Mouse (Mus musculus) lung, embryonic 16.5 days (tissue): ENCODE data around the gene Tex101. TPM values are rescaled to one million over a fixed set of nuclear protein-coding genes. Genes with fewer than 3 reads are reported as not detected.

Experiments used
- ATAC-seq: fragments of 200-750 bp; cut with Nextera tagmentation; 2 replicates; pipeline ENCODE4 v1.8.0; 2017; ENCODE audit warnings: low read depth, mild to moderate bottlenecking, moderate library complexity
- H3K27ac ChIP-seq: fragments of 300-500 bp; sonication (generic); 2 replicates; pipeline ENCODE4 v1.5.1; 2014; ENCODE audit warnings: mild to moderate bottlenecking, control low read depth, low read length
- H3K27me3 ChIP-seq: fragments of 300-500 bp; sonication (generic); 2 replicates; pipeline ENCODE4 v1.6.1; 2014; ENCODE audit warnings: low read depth, low read length, mixed read lengths; ENCODE audit not compliant: control insufficient read depth, insufficient read depth
- H3K36me3 ChIP-seq: fragments of 300-500 bp; sonication (generic); 2 replicates; pipeline ENCODE4 v1.6.1; 2014; ENCODE audit warnings: low read length; ENCODE audit not compliant: control insufficient read depth, insufficient read depth
- H3K4me1 ChIP-seq: fragments of 300-500 bp; sonication (generic); replicated peaks from 2 replicates; pipeline ENCODE4 v1.6.1; 2014; ENCODE audit warnings: low read length, mixed read lengths; ENCODE audit not compliant: control insufficient read depth, insufficient read depth
- H3K4me2 ChIP-seq: fragments of 300-500 bp; sonication (generic); 2 replicates; pipeline ENCODE4 v1.6.1; 2014; ENCODE audit warnings: low read depth, low read length, control low read depth
- H3K4me3 ChIP-seq: fragments of 300-500 bp; sonication (generic); 2 replicates; pipeline ENCODE4 v1.5.1; 2014; ENCODE audit warnings: mild to moderate bottlenecking, low read length, control low read depth
- H3K9ac ChIP-seq: fragments of 300-500 bp; sonication (generic); 2 replicates; pipeline ENCODE4 v1.6.1; 2014; ENCODE audit warnings: low read length, control low read depth
- H3K9me3 ChIP-seq: fragments of 300-500 bp; sonication (generic); 2 replicates; pipeline ENCODE4 v1.6.1; 2016; ENCODE audit warnings: low read length; ENCODE audit not compliant: control insufficient read depth
- WGBS: fragments of 180-500 bp; shearing (Covaris S2); extraction: QIAGEN DNeasy Blood & Tissue Kit; methylation state at CpG from one replicate; pipeline ENCODE4 v1.1.7; 2014; 5-methylcytosine and 5-hydroxymethylcytosine counted together
- polyA plus RNA-seq: library from polyadenylated mRNA; unstranded; fragments of >200 nt; fragmentation: Nextera tagmentation; extraction: Ambion mirVana; gene quantifications from 2 replicates; pipeline ENCODE4 v1.2.1, GENCODE M21; 2015

The Tex101 gene
- polyA plus RNA-seq, 1 experiment from 2014 or later, result not detected

DNA sequence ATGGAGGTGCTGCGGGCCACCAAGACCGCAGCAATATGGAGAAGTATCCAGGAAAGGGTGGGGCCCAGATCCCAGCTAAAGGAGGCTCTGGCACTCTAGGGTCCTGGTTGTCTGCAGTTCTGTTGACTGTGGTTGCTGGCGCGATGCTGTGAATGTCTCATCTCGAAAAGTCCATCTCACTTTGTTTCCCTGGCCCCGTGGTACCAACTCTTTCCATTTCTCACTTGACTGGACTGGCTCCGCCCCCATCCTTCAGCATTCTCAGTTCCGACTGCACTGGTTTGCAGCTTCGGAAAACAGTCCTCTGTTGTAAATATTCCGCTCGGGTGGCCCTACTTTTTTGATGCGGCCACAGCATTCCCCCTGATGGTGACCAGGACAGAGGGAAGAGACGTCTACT, 36.0 kb downstream of the Tex101 start:
- Histone ChIP-seq H3K4me1 (peaks cover 2% of the 10 kb centered on the region; the same call in 1 of the 2 replicates), H3K36me3 (no peaks in the 10 kb centered on the region), H3K4me3 (no peak overlapping the region), H3K27me3 (peaks cover 48% of the 10 kb centered on the region), H3K27ac (no peak overlapping the region), H3K4me2 (no peak overlapping the region), H3K9me3 (no peaks in the 10 kb centered on the region), H3K9ac (no peak overlapping the region)
- no peak for ATAC-seq
- WGBS, result 62% methylated on average over 13 of the region's 13 CpGs

DNA sequence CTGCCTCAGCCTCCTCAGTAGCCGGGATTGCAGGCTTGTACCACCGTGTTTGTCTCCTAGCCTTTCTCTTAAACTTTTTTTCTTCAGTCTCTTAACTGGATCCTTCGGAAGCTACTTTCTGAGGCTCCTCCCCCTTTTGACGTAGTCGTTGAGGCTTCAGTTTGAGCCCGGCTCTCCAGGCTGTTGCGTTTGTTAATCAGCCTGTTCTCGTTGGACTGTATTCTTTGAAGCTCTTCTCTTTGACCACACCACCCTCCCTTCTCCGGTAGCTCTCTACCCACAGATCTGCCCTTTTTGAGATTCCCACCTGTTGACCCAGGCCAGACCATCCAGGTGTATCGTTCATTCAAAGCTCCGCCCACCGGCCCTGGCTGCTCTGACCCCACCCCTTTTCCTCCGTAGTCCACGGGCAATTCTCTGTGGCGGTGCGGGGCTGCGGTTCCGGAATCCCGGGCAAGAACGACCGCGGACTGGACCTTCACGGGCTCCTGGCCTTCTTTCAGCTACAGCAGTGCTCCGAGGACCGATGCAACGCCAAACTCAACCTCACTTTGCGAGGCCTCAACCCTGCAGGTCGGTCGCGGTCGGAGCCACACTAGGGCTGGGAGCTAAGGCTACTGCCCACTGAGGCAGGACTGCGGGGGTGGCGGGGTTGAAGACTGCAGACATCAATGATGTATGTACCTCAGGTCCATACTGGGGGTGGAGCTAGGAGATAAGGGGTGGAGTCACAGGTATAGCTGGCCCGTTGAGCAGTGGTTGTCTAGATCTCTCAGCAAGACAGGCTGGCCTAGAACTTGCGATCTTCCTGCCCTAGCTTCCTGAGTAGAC, 38.2 kb downstream of the Tex101 start:
- H3K4me2 ChIP-seq, result peak overlapping the region; percentile 93
- H3K4me3 ChIP-seq, result peak overlapping the region; percentile 50
- peak; percentile 53 for ATAC-seq
- peak overlapping the region; percentile 58 for H3K9ac ChIP-seq
- H3K9me3 ChIP-seq, result no peaks in the 10 kb centered on the region
- no peaks in the 10 kb centered on the region for H3K36me3 ChIP-seq
- peaks cover 48% of the 10 kb centered on the region for H3K27me3 ChIP-seq
- H3K27ac ChIP-seq, result no peak overlapping the region
- peaks cover 2% of the 10 kb centered on the region; the same call in 1 of the 2 replicates for H3K4me1 ChIP-seq
- WGBS, result 2% methylated on average over 35 of the region's 35 CpGs

DNA sequence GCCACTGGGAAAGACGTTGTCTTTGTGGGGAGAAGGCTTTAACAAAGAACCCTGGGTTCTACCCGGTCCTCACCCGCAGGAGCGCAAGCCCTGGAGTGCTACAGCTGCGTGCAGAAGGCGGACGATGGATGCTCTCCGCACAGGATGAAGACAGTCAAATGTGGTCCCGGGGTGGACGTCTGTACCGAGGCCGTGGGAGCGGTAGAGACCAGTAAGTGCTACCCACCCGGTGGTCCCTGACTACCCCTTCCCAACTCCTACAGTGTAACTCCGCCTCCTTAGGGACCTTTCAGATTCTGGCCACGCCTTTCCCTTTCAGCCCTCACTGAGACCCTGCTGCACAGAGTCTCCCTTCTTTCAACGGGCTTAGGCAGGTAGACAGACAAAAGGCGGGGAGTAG, 39.4 kb downstream of the Tex101 start:
- Histone ChIP-seq H3K9me3 (no peaks in the 10 kb centered on the region), H3K27me3 (peaks cover 48% of the 10 kb centered on the region), H3K36me3 (no peaks in the 10 kb centered on the region), H3K27ac (no peak overlapping the region), H3K9ac (no peak overlapping the region), H3K4me1 (peaks cover 2% of the 10 kb centered on the region; the same call in 1 of the 2 replicates), H3K4me2 (no peak overlapping the region), H3K4me3 (no peak overlapping the region)
- no peak for ATAC-seq
- 5% methylated on average over 18 of the region's 18 CpGs for WGBS

DNA sequence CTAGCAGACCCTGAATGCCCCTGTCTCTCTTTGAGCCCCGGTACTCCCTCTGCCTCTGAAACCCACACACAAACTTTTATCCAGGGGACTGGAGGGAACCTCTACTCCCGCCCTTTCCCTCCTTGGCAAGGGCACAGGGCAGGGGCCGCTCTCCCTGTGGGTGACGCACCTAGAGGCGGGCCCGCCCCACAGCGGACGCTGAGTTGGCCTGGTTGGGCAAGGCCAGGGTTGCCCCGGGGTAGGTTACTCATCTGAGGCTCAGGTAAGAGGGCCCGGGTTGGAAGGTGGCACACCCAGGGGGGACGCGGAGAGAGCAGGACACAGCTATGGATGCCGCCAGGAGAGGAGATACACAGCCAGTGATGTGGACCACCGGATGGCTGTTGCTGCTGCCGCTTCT, 40.2 kb downstream of the Tex101 start, which contains the start of gene Lypd3:
Lypd3 (plus strand) TSS at position 287 of the 400 bp plus-strand sequence.
- Histone ChIP-seq H3K27ac (no peak within 1 kb of the TSS), H3K27me3 (peaks cover 48% of the 10 kb centered on the region), H3K4me2 (no peak within 1 kb of the TSS), H3K9me3 (no peaks in the 10 kb centered on the region), H3K4me3 (no peak within 1 kb of the TSS), H3K4me1 (peaks cover 2% of the 10 kb centered on the region; the same call in 1 of the 2 replicates), H3K36me3 (no peaks in the 10 kb centered on the region), H3K9ac (no peak within 1 kb of the TSS)
- WGBS, result 23% methylated on average over 15 of the region's 15 CpGs
- 0 out of 2 replicates have a peak, but pooled peaks have one; percentile 3 for ATAC-seq

DNA sequence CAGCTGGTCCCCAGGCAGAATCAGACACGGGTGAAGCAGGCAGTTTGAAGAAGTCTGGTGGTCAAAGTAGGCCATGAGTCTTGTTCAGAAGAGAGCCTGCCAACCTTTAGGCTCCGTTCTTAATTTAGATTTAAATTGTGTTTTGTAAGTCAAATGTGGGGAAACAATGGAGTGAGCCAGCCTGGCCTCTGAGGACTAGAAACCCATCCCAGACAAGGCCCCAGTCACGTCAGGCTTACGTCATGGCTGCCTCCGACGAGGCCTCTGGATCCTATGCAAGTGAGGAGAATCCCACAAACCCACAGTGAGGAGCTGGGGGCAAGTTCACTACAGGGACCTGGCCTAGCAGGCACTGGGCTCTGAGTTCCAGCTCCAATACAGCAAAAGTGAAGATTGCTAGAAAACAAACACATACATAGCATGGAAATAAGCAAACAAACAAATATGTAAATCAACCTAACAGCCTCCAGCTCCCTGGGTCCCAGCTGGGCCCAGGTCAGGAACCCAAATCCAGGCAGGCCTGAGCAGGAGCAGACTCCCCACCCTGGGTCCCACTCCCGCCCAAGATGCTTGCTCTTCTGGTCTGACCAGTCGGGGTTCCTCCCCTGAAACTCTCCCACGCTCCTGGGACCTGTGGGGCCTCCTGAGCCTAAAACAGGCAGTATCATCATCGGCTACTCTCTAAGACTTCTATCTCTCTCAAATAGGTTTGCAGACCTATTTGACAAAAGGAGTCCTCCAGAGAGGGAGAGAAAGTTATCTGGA, 46.2 kb downstream of the Tex101 start:
- no peak overlapping the region for H3K4me2 ChIP-seq
- H3K9ac ChIP-seq, result no peak overlapping the region
- no peaks in the 10 kb centered on the region for H3K27me3 ChIP-seq
- no peak for ATAC-seq
- H3K27ac ChIP-seq, result no peak overlapping the region
- no peak overlapping the region for H3K4me3 ChIP-seq
- no peaks in the 10 kb centered on the region for H3K9me3 ChIP-seq
- WGBS, result 73% methylated on average over 10 of the region's 10 CpGs
- no peaks in the 10 kb centered on the region; the same call in 1 of the 2 replicates for H3K4me1 ChIP-seq
- no peaks in the 10 kb centered on the region for H3K36me3 ChIP-seq

DNA sequence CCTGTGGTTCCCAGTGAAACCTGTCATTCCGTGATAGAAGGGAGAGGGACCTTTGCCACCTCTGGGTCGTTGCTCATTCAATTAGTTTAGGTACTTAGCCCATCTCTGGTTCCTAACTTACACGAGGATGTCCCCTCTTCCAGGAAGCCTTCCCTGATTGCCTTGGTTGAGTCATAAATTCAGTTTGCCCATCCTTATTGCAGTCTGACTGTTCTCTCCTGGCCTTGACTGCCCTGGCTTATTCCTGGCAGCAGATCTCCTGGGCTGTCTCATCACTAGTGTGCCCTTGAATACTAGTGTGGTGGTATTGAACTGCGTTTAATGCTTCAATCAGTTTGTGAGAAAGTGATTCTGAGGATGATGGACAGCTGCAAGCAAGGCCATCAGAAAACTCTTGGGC, 46.8 kb downstream of the Tex101 start:
- Histone ChIP-seq H3K27ac (no peak overlapping the region), H3K36me3 (no peaks in the 10 kb centered on the region), H3K4me2 (no peak overlapping the region), H3K4me3 (no peak overlapping the region), H3K9me3 (no peaks in the 10 kb centered on the region), H3K4me1 (no peaks in the 10 kb centered on the region; the same call in 1 of the 2 replicates), H3K9ac (no peak overlapping the region; the same call in 1 of the 2 replicates), H3K27me3 (no peaks in the 10 kb centered on the region)
- ATAC-seq, result no peak
- 66% methylated on average over 4 of the region's 4 CpGs for WGBS

DNA sequence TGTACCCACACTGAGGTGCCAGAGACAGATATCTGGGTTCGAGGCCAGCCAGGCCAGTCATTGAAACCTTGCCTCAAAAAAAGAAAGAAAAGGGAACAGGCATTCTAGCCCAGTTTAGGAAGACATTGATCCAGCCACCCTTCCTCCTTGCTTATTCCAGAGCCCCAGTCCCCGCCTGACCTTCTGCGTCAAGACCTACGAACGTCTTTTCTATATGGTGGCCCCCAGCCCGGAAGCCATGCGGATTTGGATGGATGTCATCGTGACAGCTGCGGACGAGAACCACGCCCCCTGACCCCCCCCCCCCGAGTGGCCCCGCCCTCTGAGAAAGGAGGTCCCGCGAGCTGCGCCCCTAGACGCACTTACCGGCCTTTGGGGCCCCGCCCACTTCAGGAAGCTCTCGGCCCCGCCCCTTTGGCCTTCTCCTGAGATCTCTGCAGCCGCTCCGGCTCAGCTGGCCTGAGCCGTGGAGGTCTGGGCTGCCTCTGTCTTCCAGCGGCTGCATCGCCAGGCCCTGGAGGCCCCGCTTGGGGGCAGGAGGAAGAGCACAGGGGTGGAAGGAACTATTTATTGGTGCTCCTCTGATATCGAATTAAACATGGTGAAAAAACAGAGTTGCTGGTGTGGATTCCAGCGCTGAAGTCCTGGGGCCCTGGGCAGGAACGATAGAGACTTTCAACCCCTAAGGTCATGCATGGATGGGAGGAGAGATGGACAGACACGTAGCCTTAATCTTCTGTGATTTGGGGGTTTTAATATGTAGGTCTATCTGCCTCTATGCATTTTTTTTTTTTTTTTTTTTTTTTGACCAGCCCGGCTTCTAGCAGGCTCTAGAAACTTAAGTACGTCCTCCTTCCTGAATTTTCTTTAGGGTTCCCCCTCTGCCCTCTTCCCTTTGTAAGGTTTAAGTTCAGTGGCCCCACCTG, 47.5 kb downstream of the Tex101 start:
- WGBS, result 7% methylated on average over 33 of the region's 33 CpGs
- Histone ChIP-seq H3K4me3 (peak overlapping the region; percentile 29), H3K9ac (peak overlapping the region; percentile 61), H3K27me3 (no peaks in the 10 kb centered on the region), H3K9me3 (no peaks in the 10 kb centered on the region), H3K4me1 (no peaks in the 10 kb centered on the region; the same call in 1 of the 2 replicates), H3K27ac (no peak overlapping the region), H3K36me3 (no peaks in the 10 kb centered on the region), H3K4me2 (peak overlapping the region; percentile 59)
- peak; percentile 94 for ATAC-seq

DNA sequence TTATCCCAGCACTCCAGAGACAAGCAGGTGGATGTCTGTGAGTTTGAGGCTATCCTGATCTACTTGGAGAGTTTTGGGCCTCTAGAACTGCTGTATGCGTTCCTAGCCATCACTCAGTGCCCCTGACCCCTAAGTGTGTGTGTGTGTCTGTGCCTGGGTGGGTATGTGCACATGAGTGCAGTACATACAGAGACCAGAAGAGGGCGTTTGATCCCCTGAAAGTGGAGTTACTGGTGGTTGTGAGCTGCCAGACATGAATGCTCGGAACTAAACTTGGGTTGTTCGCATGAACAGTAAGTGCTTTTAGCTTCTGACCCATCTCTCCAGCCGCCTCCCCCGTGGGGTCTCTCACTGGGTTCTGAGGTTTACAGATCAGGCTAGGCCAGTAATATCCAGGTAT, 53.5 kb downstream of the Tex101 start:
- no peak overlapping the region for H3K4me2 ChIP-seq
- no peak for ATAC-seq
- H3K4me3 ChIP-seq, result no peak overlapping the region
- H3K4me1 ChIP-seq, result no peaks in the 10 kb centered on the region
- peaks cover 2% of the 10 kb centered on the region; the same call in 1 of the 2 replicates for H3K9me3 ChIP-seq
- no peak overlapping the region for H3K9ac ChIP-seq
- H3K27ac ChIP-seq, result no peak overlapping the region
- H3K36me3 ChIP-seq, result no peaks in the 10 kb centered on the region; the same call in 1 of the 2 replicates
- WGBS, result 79% methylated on average over 6 of the region's 6 CpGs
- H3K27me3 ChIP-seq, result no peaks in the 10 kb centered on the region
